Mouse (Mus musculus) embryonic facial prominence, embryonic 12.5 days (tissue): Measurements from ENCODE around the gene Vps4a. TPM values are rescaled to one million over a fixed set of nuclear protein-coding genes. Genes with fewer than 3 reads are reported as not detected.

Source experiments
- ATAC-seq: fragments of 200-750 bp; cut with Nextera tagmentation; 2 replicates; pipeline ENCODE4 v1.8.0; 2017; ENCODE audit not compliant: insufficient number of reproducible peaks, insufficient read depth, low FRiP score, low TSS enrichment
- H3K27ac ChIP-seq: fragments of 300-500 bp; sonication (generic); 2 replicates; pipeline ENCODE4 v1.5.1; 2016; ENCODE audit warnings: mild to moderate bottlenecking
- H3K27me3 ChIP-seq: fragments of 300-500 bp; sonication (generic); 2 replicates; pipeline ENCODE4 v1.6.1; 2016; ENCODE audit warnings: mild to moderate bottlenecking, moderate library complexity
- H3K36me3 ChIP-seq: fragments of 300-500 bp; sonication (generic); 2 replicates; pipeline ENCODE4 v1.6.1; 2016; ENCODE audit warnings: mild to moderate bottlenecking
- H3K4me1 ChIP-seq: fragments of 300-500 bp; sonication (generic); 2 replicates; pipeline ENCODE4 v1.6.1; 2016
- H3K4me2 ChIP-seq: fragments of 300-500 bp; sonication (generic); replicated peaks from 2 replicates; pipeline ENCODE4 v1.6.1; 2016; ENCODE audit warnings: mild to moderate bottlenecking, moderate library complexity
- H3K4me3 ChIP-seq: fragments of 300-500 bp; sonication (generic); 2 replicates; pipeline ENCODE4 v1.5.1; 2016; ENCODE audit warnings: mild to moderate bottlenecking
- H3K9ac ChIP-seq: fragments of 300-500 bp; sonication (generic); 2 replicates; pipeline ENCODE4 v1.6.1; 2016; ENCODE audit warnings: mild to moderate bottlenecking, moderate library complexity
- H3K9me3 ChIP-seq: fragments of 300-500 bp; sonication (generic); 2 replicates; pipeline ENCODE4 v1.6.1; 2016; ENCODE audit warnings: mild to moderate bottlenecking, moderate library complexity
- WGBS: fragments of 180-500 bp; shearing (Covaris S2); methylation state at CpG from one replicate; pipeline ENCODE4 v1.1.7; 2016; 5-methylcytosine and 5-hydroxymethylcytosine counted together
- polyA plus RNA-seq: library from polyadenylated mRNA; unstranded; fragments of >200 nt; fragmentation: Nextera tagmentation; extraction: Ambion mirVana; gene quantifications from 2 replicates; pipeline ENCODE4 v1.2.1, GENCODE M21; 2016

Gene Vps4a
- polyA plus RNA-seq, 1 experiment from 2014 or later, result 85.0 TPM

GRCm38 (mm10) chr8:107090531-107090930 lies 59.5 kb downstream of the Vps4a start:
- Histone ChIP-seq H3K9ac (no peak overlapping the region), H3K4me3 (no peak overlapping the region), H3K4me2 (no peak overlapping the region), H3K36me3 (peaks cover 74% of the 10 kb centered on the region), H3K27me3 (no peaks in the 10 kb centered on the region), H3K9me3 (no peaks in the 10 kb centered on the region), H3K4me1 (peaks cover 9% of the 10 kb centered on the region; the same call in 1 of the 2 replicates), H3K27ac (no peak overlapping the region)
- 98% methylated on average over 7 of the region's 7 CpGs for WGBS
- ATAC-seq, result no peak

Other genes starting within 250 kb of the Vps4a start
- gene Has3, start 161.0 kb upstream of the Vps4a start, polyA plus RNA-seq, result 0.22 and 0.54 TPM in 2 replicates
- 71.2 and 72.0 TPM in 2 replicates for gene Utp4, start 137.6 kb upstream of the Vps4a start, polyA plus RNA-seq
- gene Sntb2, start 95.5 kb upstream of the Vps4a start, polyA plus RNA-seq, result 18.4 and 21.4 TPM in 2 replicates
- gene Pdf, start 17.4 kb downstream of the Vps4a start, polyA plus RNA-seq, result 53.2 and 57.4 TPM in 2 replicates
- 46.1 and 51.6 TPM in 2 replicates for gene Cog8, start 25.5 kb downstream of the Vps4a start, polyA plus RNA-seq
- gene Nip7, start 25.7 kb downstream of the Vps4a start, polyA plus RNA-seq, result 96.5 and 106 TPM in 2 replicates
- not detected in 2 replicates for gene Tmed6, start 34.4 kb downstream of the Vps4a start, polyA plus RNA-seq
- gene Terf2, start 65.3 kb downstream of the Vps4a start, polyA plus RNA-seq, result 22.4 and 23.6 TPM in 2 replicates
- gene Cyb5b, start 119.4 kb downstream of the Vps4a start, polyA plus RNA-seq, result 96.4 and 106 TPM in 2 replicates